Mouse (Mus musculus) common myeloid progenitor, adult 5-6 weeks (primary cell): Measurements from ENCODE around the gene Mcts1. TPM values are rescaled to one million over a fixed set of nuclear protein-coding genes. Genes with fewer than 3 reads are reported as not detected.

Experiments
- ATAC-seq: replicated peaks from 2 replicates; pipeline ENCODE4 v1.8.0; 2016; ENCODE audit warnings: low read depth, mild to moderate bottlenecking, moderate TSS enrichment, inconsistent platforms; ENCODE audit not compliant: poor library complexity, severe bottlenecking
- total RNA-seq: library from RNA; stranded (forward); fragments of 200-1000, 187-1606 nt; gene quantifications from 2 replicates; pipeline ENCODE4 v1.2.3, GENCODE M21; 2017

Gene Mcts1
- total RNA-seq = 48.8 and 50.3 TPM in 2 replicates

DNA sequence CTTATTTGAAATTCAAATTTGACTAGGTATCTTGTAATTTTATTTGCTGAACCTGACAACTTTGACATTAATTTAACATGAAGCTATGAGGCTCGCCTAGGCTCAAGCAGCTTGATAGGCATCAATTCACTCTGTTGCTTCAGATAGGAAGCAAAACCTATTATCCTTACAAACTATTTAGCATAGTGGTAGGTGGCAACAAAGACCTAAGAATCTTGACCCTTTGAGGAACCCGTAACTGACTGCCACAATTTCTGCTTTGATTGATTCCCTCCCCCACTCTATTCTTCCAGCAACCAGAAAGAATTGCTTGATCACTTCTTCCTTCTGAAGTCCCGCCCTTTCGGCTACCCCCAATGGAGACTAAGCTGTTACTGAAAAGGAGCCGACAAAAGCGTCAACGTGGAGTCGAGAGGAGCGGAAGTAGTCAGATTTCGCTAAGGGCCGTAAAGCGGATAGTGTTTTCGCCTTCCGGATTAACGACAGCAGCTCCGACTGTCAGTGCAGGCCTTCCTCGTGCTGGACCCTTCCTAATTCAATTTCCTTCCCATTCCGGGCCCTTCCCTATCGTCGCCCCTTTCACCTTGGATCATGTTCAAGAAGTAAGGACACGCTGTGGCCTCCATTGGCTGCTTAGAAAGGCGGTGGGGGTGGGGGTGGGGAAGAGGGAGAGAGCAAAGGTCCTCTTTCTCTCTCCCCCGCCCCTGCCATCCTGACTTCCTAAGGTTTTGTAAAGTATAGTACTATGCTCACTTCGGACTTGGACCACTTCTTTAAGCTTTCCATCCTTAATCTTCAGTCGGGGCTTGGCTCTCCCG is at the start of gene Mcts1:
Gene Mcts1 (plus strand): TSS at position 402 of the 818 bp plus-strand sequence.
- peak; percentile 99 for ATAC-seq

DNA sequence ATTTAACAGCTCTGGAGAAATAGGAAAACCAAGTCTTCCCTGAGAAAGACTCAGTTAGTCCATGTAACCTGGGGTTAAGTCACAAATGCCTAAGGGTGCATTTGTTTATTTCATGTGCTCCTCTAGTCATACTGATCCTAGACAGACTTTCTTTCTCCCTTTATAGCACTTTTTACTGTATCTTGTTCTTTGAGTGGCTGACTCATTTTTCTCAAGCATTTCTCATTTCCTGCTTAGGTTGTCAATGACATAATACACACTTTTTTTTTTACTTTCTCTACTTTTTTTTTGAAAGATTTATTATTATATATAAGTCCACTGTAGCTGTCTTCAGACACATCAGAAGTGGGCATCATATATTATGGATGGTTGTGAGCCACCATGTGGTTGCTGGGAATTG is 47.1 kb upstream of the Mcts1 start:
- ATAC-seq = no peak

DNA sequence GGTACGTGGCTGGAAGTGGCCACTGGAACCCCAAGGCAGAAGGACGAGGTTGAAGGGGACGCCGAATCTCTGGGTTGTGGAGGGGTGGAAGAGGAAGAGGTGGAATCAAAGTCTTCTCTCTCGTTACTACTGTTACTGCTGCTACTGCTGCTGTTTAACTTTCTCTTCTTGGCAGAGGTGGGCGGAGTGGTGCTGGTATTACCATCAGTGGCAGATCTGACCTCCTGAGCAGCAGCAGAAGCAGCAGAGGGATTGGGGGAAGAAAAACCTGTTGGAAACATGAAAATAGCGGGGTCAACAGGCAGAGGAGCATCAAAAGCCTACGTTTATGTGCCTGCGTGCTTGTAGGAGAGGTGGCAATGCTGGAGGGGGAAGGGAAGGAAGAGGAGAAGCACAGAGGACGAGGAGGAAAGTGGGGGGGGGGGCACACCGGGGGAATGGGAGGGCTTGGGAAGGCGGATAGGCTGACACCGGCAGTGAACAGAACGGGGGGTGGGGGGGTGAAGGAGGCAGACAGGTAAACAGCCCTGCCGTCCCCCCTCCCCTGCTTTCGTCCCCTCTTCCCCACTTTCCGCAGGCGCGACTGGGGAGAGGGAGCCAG is 36.3 kb upstream of the Mcts1 start:
- ATAC-seq = no peak

DNA sequence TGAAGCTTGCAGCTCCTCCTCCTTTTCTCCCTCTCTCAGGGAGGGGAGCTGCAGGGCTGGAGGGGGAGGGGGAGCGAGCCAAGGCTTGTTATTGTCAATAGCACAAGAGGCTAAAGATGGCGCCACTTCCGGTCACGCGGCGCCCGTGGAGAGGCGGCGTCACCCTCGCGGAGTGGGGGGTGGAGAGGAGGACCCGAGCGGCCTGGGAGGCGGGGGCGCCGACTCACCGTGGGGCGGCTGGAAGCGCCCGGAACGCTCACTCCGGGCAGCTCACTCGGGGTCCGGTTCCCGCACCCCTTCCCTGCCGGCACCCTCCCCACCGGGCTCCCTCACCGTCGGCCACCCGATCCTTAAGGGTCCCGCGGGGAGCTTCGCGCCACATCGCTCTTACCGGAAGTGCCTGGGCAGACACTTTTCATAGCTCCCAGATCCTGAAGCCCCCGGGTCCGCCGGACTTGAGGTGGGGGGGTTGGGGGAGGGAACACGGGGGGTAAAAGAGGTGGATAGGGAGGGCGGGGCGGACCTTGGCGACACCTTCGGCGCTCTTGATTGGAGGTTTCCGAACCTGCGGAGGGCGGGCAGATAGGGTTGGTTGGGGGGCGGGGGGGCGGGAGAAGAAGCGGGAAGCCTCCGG is 35.7 kb upstream of the Mcts1 start:
- ATAC-seq = peak; percentile 92

DNA sequence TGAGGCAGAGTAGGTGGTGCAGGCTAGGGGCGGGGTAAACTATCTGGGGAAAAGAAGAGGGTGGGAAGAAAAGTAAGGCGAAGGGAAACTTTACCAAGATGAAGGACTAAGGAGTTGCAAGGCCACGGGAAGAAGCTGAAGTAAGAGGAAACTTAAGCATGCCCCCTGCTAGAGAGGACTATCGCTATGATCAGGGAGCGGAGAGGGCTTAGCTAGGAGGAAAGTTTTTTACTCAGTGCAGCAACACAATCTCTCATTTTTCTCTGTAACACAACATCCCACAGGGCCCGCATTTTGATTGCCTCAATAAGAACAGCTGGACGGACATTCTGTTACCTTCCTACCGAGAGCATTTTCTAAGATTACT is 35.2 kb upstream of the Mcts1 start:
- no peak for ATAC-seq

DNA sequence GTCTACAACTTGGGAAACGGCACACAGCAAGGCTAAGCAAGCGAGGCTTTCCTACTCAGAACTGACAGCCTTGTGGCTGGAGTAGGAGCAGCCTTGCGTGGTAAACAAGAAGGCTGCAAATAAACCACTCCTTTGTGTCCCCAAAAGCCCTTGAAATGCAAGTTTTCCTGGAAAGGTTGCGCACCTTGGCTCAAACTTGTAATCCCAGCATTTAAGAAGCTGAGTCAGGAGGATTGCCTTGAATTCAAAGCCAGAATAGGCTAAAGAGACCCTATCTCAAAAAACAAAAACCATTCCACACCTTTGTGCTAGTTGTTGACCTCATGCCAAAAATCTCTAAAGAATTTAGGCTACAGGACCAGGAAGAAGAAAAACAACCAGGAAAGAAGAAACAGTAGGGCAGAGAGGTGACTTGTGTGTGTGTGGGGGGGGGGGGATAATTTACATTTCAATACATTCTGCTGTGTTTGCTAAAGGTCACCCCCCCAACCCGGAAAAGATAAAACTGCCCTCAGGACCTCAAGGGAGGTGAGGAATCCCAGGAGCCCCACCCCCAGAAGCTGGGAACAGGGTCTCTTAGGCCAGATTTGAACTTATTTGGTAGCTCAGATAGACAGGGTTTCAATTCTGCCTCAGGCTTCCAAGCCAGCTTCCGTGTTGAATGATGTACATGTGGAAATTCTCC is 33.7 kb upstream of the Mcts1 start:
- ATAC-seq = no peak

DNA sequence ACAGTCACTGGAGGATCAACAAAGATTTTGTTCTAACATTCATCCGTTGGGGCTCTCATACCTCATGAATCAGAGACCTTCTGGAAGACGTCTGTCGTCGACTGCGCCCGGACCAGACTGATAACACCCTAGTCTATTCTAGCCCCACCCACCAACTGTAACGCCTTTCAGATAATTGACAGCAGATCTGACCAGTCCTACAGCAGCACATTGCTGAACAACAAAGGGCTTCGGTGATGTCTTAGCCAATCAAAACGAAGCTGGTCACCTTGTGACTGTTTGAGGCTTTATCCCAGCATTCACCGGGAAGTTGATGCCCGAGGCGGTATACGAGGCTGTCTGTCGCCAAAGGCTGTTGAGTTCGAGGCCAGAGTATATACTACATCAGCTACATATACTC is 24.3 kb upstream of the Mcts1 start, which contains the start of gene Cul4b:
Gene Cul4b (minus strand): TSS at position 119 of the 400 bp plus-strand sequence.
- ATAC-seq = no peak

DNA sequence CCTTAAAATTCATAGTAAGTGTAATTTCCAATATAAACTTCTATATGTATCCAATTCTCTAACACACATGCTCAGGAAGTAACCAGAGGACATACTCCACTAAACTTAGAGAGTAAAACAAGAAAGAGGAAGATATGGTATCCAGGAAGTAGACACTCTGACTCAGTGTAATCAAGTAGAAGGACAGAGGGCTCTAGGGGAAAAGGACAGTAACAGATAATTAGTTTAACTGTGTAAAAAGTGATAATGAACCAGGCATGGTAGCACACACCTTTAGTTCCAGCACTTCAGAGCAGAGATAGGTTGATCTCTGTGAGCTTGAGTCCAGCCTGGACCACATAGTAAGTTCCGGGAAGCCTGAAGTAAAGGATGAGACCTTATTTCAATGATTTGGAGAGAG is 19.2 kb upstream of the Mcts1 start:
- ATAC-seq = peak; percentile 72; the same call in 1 of the 2 replicates

DNA sequence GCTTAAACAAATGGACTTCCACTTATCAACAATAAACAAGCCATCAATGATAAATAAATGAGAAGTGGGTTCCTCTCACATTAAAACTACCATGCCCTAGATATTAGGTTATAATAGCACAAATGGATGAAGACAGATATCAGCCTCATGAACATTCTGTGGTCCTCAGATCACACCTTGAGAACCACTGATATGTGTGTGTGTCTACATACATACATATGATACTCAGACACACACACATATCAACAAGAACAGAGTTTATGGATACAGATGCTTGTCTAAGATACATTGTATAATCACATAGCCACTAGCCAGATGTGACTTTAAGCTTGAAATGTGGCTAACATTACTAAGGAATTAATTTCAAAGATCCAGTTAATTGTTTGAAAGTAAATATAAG is 17.1 kb upstream of the Mcts1 start:
- ATAC-seq = no peak

DNA sequence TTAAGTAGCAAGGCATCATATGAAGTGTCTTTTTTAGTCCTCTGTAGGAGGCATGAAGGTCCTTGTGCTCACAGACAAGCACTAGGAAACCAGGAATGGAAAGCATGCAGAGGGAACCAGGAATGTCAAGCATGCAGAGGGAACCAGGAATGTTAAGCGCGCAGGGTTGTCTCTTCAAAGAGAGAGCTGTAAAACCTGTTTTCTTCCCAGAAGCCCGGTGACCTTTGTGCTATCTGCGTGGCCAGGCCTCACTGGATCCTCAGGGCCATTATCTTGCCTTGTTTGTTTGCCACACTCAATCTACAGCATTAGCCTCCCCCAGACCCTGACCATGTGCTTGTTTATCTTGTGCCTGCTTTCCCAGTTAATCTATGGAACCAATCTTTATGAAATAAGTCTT is 10.6 kb upstream of the Mcts1 start:
- ATAC-seq = no peak

DNA sequence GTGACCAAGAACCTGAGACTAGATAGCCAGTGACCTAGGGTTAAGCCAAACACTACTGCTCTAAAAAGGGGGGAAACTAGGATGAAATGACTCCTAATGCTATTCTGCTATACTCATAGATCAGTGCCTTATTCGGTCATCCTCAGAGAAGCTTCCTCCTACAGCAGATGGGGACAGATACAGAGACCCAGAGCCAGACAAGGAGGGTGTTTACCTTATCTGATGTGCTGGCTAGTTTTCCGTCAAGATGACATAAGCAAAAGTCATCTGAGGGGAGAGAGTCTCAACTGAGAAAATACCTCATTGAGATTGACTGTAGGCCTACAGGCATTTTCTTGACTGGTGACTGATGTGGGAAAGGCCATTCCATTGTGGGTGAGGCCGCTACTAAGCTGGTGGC is 8.6 kb upstream of the Mcts1 start:
- no peak for ATAC-seq

DNA sequence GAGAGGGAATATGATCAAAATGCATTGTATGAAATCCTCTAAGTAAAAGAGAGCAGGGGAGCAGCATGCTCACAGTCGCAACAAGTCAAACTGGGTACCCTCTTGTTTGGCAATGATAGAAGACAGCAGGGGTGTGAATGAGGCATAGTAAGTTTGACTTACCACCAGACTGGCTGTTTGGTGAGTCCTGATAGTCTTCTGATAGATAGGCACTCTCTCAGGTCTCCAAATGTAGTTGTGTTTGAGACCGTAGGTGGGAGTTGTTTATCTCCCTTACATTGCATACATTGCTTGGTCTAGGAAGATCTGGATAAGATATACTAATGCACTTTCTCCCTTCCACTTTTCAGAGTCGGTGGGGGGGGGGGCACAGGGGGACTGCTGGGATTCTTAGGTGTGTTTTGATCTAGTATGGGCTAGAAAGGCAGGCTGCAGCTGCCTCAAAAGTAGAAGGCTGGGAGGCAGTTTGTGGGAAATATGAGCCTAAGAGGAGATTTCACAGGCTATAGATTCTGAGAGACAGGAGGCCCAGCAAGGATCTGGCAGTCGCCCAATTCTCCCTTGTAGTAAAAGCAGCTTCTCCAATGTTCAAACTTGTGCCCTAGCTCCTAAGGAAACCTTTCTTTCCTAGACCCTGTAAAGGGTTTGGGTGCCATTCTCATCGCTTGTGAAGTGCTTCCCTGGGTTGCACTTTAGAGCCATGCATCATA is 7.0 kb upstream of the Mcts1 start:
- ATAC-seq = no peak

DNA sequence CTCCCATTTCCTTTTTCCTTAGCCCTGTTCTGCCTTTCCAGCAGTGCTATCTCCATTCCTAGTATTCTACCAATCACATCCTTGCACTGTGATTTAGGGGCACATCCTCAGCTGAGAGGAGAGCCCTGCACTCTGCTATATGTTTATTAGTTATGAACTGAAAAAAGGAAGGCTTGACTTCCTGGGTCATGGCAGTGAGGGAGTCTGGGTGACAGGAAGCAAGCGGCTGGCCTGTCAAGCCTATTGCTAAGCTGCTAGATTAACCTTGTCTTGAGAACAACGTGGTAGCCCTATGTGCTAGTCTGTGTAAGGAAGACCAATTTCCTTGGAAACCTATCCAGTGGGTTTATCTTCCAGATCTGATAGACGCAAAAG is 604 bp downstream of the Mcts1 start:
- peak; percentile 69 for ATAC-seq

DNA sequence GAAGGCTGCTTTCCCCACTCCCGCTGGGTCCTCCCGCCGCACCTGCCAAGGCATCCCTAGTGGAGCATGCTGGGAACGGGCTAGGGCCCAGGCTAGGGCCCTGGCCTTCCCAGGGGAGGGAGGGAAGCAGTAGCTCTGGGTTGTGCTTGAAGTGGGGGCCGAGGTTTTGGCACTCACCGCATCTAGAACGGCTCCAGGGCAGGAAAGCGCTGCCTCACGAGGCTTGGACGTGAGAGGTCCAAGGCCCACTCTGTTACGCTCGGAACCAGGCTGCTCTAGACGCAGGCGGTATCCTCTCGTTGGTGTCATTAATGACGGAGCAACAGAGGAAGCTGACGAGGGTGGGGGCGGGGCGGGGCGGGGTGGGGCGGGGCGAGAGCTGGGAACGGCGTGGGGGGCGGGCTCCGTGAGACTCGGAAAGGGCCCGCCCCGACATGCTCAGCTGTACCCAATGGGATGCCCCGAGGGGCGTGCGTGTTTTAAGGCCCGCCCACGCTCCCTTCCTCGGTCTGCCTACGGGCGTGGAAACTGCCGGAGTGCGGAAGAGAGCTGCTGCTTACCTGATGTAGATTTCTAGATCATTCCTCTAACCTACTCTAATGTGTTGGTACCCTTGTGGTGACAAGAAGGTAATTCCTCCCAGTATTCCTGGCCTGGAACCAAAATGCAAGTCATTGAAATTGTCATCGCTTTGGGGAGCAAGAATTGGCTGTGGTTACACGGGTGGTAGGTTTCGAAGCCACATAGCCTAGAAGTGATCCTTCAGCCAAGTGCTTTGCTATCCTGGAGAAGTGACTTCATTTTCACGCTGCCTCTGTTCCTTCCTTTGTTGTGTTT is 34.6 kb downstream of the Mcts1 start, which contains the start of gene C1galt1c1:
Gene C1galt1c1 (minus strand): TSS at position 287 of the 837 bp plus-strand sequence.
- ATAC-seq = peak; percentile 96

DNA sequence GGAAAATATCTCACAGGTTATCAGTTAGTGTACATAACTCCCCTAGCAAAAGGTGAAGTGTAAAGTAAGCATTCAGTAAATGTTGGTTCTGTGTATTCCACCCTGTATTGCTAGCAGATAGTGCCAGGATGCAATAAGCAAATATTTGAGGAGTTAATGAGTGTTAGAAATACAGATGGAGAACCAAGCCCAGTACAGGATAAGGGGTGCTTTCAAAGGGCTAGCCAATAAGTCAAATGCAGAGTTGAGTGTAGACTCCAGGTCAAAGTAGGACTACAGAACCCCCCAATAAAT is 35.2 kb downstream of the Mcts1 start:
- ATAC-seq = no peak

DNA sequence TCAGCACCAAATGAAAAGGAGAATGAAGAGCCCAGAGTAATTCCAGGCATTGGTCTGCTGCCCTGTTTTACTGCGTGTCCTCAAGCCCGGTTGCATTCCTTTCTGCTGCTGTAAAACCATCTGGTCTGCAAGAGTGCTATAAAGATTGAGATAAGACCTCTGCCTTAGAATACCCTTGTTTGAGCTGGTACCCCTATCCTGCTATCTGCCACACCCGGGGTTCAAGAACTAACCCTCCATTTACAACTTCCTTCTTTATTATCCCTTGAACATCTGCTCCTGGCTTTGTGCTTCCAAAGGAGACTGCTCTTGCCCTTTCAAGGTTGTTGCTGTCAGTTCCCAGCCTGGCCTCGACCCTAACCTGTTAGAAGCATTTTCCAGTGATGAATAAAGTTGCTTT is 41.1 kb downstream of the Mcts1 start:
- no peak for ATAC-seq

DNA sequence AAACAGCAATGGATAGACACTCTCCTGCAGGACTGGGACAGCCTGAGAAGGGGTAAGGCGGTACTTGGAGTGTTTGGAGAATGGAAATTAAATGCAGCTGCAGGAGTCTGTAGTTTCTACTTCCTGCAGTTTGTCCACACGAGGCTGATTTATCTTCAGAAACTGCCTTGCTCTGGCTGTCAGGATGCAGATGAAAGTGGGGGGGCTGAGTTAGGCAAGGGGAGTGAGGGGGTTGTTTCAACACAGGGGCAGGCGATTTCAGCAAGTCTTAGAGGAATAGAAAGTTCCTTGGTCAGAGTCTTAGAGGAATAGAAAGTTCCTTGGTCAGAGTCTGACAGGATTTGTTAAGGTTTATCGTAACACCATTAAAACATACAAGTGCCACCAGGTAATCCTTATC is 41.8 kb downstream of the Mcts1 start:
- ATAC-seq = peak; percentile 95

DNA sequence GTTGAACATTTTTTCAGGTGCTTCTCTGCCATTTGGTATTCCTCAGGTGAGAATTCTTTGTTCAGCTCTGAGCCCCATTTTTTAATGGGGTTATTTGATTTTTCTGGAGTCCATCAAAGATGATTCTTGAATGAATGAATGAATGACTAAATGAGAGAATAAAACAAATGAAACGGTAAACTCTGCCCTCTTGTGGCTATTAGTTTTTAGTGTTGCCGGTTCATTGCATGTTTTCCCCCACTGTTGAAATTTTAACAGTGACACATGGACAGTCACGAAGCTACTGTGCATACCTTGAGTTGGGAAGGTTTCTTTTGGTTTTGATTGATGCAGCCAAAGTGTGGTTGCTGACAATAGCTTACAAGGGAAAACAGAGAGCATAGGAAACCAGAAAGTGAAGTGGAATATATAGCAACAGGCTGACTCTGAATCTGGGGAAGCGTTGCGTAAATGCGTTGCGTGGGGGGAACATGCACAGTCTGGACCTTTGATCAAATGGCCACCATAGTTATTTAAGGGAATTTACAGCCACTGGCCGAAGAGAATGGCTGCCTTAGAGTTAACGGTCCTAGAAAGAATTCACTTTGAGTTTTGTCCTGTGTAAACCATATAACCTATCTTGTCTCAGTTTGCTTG is 50.1 kb downstream of the Mcts1 start:
- ATAC-seq = 0 out of 2 replicates have a peak, but pooled peaks have one; percentile 42

DNA sequence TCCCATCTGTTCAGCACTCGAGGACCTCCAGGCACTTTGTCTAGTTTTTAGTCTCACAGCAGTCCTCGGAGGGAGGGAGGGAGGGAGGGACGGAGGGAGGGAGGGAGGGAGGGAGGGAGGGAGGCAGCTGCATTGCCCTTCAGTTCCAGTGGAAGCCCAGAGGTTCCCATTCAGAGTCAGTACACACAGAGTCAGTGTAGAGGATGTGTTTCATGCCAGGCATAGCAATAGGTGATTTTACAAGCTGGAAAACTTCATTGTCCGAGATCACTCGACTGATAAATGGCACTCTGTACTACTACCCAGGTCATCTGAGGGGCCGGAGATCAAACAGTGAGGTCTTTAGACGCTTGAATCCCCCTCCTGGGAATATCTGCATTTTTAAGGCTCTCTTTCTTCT is 50.8 kb downstream of the Mcts1 start:
- no peak for ATAC-seq
